Mouse (Mus musculus): ENCODE measurements at regions not wholly inside any gene's neighbourhood (a gene's known extent, or its start where the extent isn't known, plus 50 kb on each side); places are given as distances from the start of the nearest gene placed in this dataset.

DNA sequence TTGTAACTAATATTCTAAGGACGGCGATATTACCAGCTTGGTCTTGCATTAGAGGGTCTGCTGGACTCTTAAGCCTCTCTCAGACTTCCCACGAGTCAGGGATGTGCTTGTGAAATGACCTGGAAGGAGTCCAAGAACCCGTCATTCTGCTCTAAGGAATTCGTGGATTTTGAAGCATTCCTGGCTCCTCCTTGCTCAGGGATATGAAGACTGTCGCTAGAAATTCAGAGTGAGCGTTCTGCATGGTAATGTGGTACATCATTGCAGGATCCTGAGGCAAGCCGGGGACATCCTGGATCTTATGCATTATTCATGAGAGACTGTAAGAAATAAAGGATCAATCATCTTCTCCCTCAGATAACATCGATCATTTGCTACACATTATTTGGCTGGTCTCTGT, 162.6 kb upstream of the Fam92a start:
- Histone ChIP-seq H3K4me1 (no peaks in the 10 kb centered on the region), H3K9me3 (0 out of 2 replicates have a peak, but pooled peaks cover 4% of the 10 kb centered on the region), H3K27me3 (replicated peaks) (no peaks in the 10 kb centered on the region), H3K36me3 (replicated peaks; ENCODE audit: low read length) (no peaks in the 10 kb centered on the region), H3K4me3 (replicated peaks) (no peak overlapping the region)
- TF ChIP-seq FLI1 (IDR thresholded peaks at IDR 0.05; ENCODE audit: low read length), result no peak
- no peak for TF ChIP-seq GATA1 (IDR thresholded peaks at IDR 0.05; ENCODE audit: borderline replicate concordance, low read length)

DNA sequence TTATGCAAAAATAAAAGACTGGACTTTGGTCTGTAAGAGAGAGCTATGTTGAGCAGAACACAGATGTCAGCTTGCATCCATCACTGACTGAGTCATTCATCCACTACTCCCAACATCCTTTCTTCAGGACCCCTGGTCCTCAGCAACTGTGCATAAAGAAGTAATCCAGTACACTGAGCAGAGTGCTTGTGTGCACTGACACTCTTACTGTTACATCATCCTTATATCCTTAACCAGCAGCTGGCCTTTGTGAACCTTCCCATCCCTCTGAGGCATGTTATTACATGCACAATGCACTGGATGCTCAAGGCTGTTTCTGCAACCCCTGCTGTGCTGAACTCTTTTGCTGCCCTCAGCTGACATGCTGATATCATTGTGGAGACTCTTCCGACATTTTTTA, 144.2 kb upstream of the Fam92a start:
- H3K9me3 ChIP-seq, result no peaks in the 10 kb centered on the region
- no peak overlapping the region for H3K4me3 ChIP-seq (replicated peaks)
- no peaks in the 10 kb centered on the region for H3K36me3 ChIP-seq (replicated peaks; ENCODE audit: low read length)
- no peaks in the 10 kb centered on the region for H3K27me3 ChIP-seq (replicated peaks)
- H3K4me1 ChIP-seq, result no peaks in the 10 kb centered on the region
- TF ChIP-seq GATA1 (IDR thresholded peaks at IDR 0.05; ENCODE audit: borderline replicate concordance, low read length) (no peak), FLI1 (IDR thresholded peaks at IDR 0.05; ENCODE audit: low read length) (no peak)

DNA sequence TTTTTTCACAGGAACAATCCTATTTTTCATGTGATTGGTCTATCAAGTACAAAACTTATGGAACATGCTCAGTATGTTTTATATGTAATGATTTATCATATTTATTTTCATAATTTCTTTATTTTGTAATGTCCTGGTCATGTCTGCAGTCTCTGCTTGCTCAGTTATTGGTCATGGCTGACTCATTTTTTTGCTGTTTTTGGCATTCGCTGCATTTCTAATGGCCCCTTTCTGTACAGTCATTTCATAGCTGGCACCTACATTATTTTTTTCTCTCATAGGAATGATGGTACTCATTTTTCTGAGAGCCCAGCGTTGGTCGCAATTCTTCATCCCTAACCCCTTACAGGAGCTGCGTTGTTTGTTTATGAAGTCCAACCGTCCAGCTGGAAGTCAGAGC, 136.5 kb upstream of the Fam92a start:
- no peaks in the 10 kb centered on the region for H3K36me3 ChIP-seq (replicated peaks; ENCODE audit: low read length)
- H3K4me1 ChIP-seq, result no peaks in the 10 kb centered on the region
- no peaks in the 10 kb centered on the region for H3K9me3 ChIP-seq
- no peaks in the 10 kb centered on the region for H3K27me3 ChIP-seq (replicated peaks)
- H3K4me3 ChIP-seq (replicated peaks), result no peak overlapping the region
- TF ChIP-seq FLI1 (IDR thresholded peaks at IDR 0.05; ENCODE audit: low read length), result no peak
- no peak for TF ChIP-seq GATA1 (IDR thresholded peaks at IDR 0.05; ENCODE audit: borderline replicate concordance, low read length)

DNA sequence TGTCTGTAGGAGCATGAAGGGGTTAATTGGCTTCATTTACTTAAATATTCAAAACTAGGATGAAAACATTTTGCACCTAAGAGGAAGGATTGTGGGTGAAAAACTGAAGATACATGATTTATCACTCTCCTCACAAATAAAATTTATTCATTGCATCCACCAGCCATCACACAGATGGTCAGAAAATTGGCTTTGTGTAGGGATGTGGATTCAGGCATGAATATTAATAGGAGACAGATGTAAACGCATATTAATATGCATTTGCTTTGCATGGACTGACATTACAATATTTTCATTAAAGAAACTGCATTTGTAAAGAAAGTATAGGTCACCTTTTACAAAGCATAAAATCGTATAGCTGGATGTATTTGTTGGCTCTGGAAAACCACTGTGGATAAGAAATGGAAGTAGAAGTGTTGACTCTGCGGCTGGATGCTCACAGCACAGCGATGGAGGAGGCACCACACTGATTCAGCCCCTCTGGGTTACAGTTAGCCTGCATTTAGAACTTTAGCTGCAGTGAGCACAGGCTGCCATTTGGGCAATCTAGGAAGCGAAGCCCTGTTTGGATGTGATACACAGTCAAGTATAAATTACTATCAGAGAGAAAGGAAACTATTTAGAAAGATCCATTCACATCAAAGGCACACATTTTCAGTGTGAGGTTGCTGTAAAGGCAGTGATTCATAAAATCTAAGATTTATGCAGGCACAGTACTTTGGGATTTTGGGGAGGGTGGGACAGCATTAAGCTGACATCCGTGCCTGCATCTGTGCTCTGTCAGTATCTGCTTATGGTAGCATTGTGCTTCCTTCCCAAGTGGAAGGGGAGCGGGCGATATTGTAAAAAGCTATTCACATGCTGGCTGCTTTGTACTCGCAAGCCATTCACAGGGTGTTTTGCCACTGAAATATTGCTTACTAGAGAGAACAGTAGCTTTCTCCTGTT, 135.1 kb upstream of the Fam92a start:
- Histone ChIP-seq H3K9me3 (no peaks in the 10 kb centered on the region), H3K4me3 (replicated peaks) (no peak overlapping the region), H3K27me3 (replicated peaks) (no peaks in the 10 kb centered on the region), H3K4me1 (no peaks in the 10 kb centered on the region), H3K36me3 (replicated peaks; ENCODE audit: low read length) (no peaks in the 10 kb centered on the region)
- TF ChIP-seq FLI1 (IDR thresholded peaks at IDR 0.05; ENCODE audit: low read length) (no peak), GATA1 (IDR thresholded peaks at IDR 0.05; ENCODE audit: borderline replicate concordance, low read length) (no peak)

DNA sequence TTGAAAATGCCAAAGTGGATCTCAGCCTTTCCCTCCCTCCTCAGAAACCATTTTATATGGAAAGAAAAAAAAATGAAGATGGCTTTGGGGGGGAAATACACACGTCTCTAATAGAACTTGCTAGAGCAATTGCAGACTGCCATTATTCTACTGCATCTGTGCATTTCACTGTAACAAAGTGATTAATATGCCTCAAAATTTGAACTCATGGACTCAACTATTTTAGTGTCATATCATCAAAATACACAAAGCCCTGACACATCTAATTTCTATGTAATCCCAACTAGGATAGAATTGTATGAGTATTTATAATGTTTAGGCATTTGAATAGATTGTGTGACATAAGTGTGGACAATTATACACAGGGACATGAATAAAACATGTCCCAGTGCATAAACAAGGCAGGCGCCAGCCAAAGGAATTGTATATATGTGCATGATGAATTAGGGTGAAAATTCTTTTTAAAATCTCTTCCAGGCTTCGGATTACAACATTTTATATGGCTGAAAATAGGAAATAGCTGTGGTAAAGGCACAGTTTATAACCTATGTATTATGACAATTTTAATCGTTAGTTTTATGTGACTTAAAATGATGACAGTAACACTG, 115.4 kb upstream of the Fam92a start:
- H3K4me1 ChIP-seq, result no peaks in the 10 kb centered on the region
- TF ChIP-seq GATA1 (IDR thresholded peaks at IDR 0.05; ENCODE audit: borderline replicate concordance, low read length) (no peak), FLI1 (IDR thresholded peaks at IDR 0.05; ENCODE audit: low read length) (no peak)
- H3K36me3 ChIP-seq (replicated peaks; ENCODE audit: low read length), result no peaks in the 10 kb centered on the region
- no peaks in the 10 kb centered on the region for H3K27me3 ChIP-seq (replicated peaks)
- H3K9me3 ChIP-seq, result no peaks in the 10 kb centered on the region
- H3K4me3 ChIP-seq (replicated peaks), result no peak overlapping the region

GRCm38 (mm10) chr4:12286391-12286790, 114.6 kb upstream of the Fam92a start:
- Histone ChIP-seq H3K4me1 (no peaks in the 10 kb centered on the region), H3K36me3 (replicated peaks; ENCODE audit: low read length) (no peaks in the 10 kb centered on the region), H3K4me3 (replicated peaks) (no peak overlapping the region), H3K9me3 (no peaks in the 10 kb centered on the region), H3K27me3 (replicated peaks) (no peaks in the 10 kb centered on the region)
- TF ChIP-seq FLI1 (IDR thresholded peaks at IDR 0.05; ENCODE audit: low read length), result no peak
- TF ChIP-seq GATA1 (IDR thresholded peaks at IDR 0.05; ENCODE audit: borderline replicate concordance, low read length), result no peak

- Histone ChIP-seq H3K36me3 (replicated peaks; ENCODE audit: low read length) (no peaks in the 10 kb centered on the region), H3K4me3 (replicated peaks) (no peak overlapping the region), H3K27me3 (replicated peaks) (no peaks in the 10 kb centered on the region), H3K9me3 (no peaks in the 10 kb centered on the region), H3K4me1 (no peaks in the 10 kb centered on the region)
- TF ChIP-seq GATA1 (IDR thresholded peaks at IDR 0.05; ENCODE audit: borderline replicate concordance, low read length), result no peak
- TF ChIP-seq FLI1 (IDR thresholded peaks at IDR 0.05; ENCODE audit: low read length), result no peak
These were observed 114.2 kb upstream of the Fam92a start for GRCm38 (mm10) chr4:12285983-12286382.

GRCm38 (mm10) chr4:12277949-12278348, 106.1 kb upstream of the Fam92a start:
- no peaks in the 10 kb centered on the region for H3K9me3 ChIP-seq
- H3K27me3 ChIP-seq (replicated peaks), result no peaks in the 10 kb centered on the region
- no peak overlapping the region for H3K4me3 ChIP-seq (replicated peaks)
- no peaks in the 10 kb centered on the region for H3K36me3 ChIP-seq (replicated peaks; ENCODE audit: low read length)
- H3K4me1 ChIP-seq, result no peaks in the 10 kb centered on the region
- no peak for TF ChIP-seq GATA1 (IDR thresholded peaks at IDR 0.05; ENCODE audit: borderline replicate concordance, low read length)
- no peak for TF ChIP-seq FLI1 (IDR thresholded peaks at IDR 0.05; ENCODE audit: low read length)

DNA sequence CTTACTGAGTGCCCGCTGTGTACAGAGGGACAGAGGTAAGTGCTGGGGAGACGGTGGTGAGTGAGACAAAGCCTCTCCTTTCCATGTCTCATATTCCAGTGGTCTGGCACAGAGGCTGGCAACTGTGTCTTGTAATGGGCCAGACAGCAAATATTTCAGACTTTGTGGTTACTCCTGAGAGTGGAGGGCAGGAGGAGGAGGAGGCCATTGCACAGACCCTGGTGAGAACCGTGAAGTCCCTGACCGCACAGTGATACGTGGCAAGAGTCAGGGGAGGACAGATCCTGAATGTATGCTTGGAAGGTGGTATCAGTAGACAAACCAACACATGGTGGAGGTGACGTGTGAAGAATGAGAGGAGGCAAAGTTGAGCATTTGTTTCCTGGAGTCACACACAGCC, 101.6 kb upstream of the Fam92a start:
- H3K36me3 ChIP-seq (replicated peaks; ENCODE audit: low read length), result no peaks in the 10 kb centered on the region
- TF ChIP-seq FLI1 (IDR thresholded peaks at IDR 0.05; ENCODE audit: low read length), result no peak
- no peak for TF ChIP-seq GATA1 (IDR thresholded peaks at IDR 0.05; ENCODE audit: borderline replicate concordance, low read length)
- H3K4me1 ChIP-seq, result no peaks in the 10 kb centered on the region
- no peak overlapping the region for H3K4me3 ChIP-seq (replicated peaks)
- H3K9me3 ChIP-seq, result no peaks in the 10 kb centered on the region
- H3K27me3 ChIP-seq (replicated peaks), result no peaks in the 10 kb centered on the region

- TF ChIP-seq FLI1 (IDR thresholded peaks at IDR 0.05; ENCODE audit: low read length) (no peak), GATA1 (IDR thresholded peaks at IDR 0.05; ENCODE audit: borderline replicate concordance, low read length) (no peak)
- H3K4me3 ChIP-seq (replicated peaks), result no peak overlapping the region
- no peaks in the 10 kb centered on the region for H3K36me3 ChIP-seq (replicated peaks; ENCODE audit: low read length)
- H3K9me3 ChIP-seq, result no peaks in the 10 kb centered on the region
- no peaks in the 10 kb centered on the region for H3K27me3 ChIP-seq (replicated peaks)
- H3K4me1 ChIP-seq, result no peaks in the 10 kb centered on the region
These were observed 101.1 kb upstream of the Fam92a start for GRCm38 (mm10) chr4:12272914-12273313.

All from megakaryocyte, embryonic 14.5 days (primary cell).